Mouse (Mus musculus) embryonic fibroblast, embryonic 13.5 days (primary cell): ENCODE data around the gene Lgals9. TPM values are rescaled to one million over a fixed set of nuclear protein-coding genes. Genes with fewer than 3 reads are reported as not detected.
"Not testable (repeated sequence)": the region's sequence is repeated elsewhere in the genome, so short reads cannot be mapped to it uniquely, and the experiment has no call there.

ENCODE experiments used
- H3K27ac ChIP-seq: 2 replicates; pipeline ENCODE4 v1.5.1; 2012; ENCODE audit warnings: low read length, control low read depth, inconsistent platforms; ENCODE audit not compliant: insufficient read depth
- H3K4me1 ChIP-seq: 2 replicates; pipeline ENCODE4 v1.6.1; 2011; ENCODE audit warnings: low read length; ENCODE audit not compliant: control insufficient read depth, insufficient read depth
- H3K4me3 ChIP-seq: 2 replicates; pipeline ENCODE4 v1.5.1; 2011; ENCODE audit warnings: mild to moderate bottlenecking, control low read depth, low read length; ENCODE audit not compliant: insufficient read depth
- CTCF ChIP-seq: IDR thresholded peaks from 2 replicates; pipeline ENCODE4 v1.5.1; 2011; ENCODE audit warnings: mild to moderate bottlenecking, control low read depth, low read length, moderate library complexity, borderline replicate concordance; ENCODE audit not compliant: insufficient read depth
- POLR2A ChIP-seq: IDR thresholded peaks from 2 replicates; pipeline ENCODE4 v1.6.1; 2011; ENCODE audit warnings: low read depth, mild to moderate bottlenecking, control low read depth, low read length, moderate library complexity
- polyA plus RNA-seq: library from polyadenylated mRNA; stranded (reverse); fragments of >200 nt; gene quantifications from 2 replicates; pipeline ENCODE4 v1.2.4, GENCODE M21; 2011; ENCODE audit warnings: low read depth; ENCODE audit not compliant: missing spikeins, insufficient read length

Gene Lgals9
- polyA plus RNA-seq, 1 experiment = 71.3 TPM

GRCm38 (mm10) chr11:78999118-78999517 is 14.4 kb upstream of the Lgals9 start:
- H3K27ac ChIP-seq = no peak overlapping the region
- no peak for TF ChIP-seq CTCF
- TF ChIP-seq POLR2A = no peak
- H3K4me3 ChIP-seq = no peak overlapping the region
- H3K4me1 ChIP-seq = no peaks in the 10 kb centered on the region

GRCm38 (mm10) chr11:78990875-78991543 is 6.3 kb upstream of the Lgals9 start:
- H3K27ac ChIP-seq = not testable (repeated sequence)

DNA sequence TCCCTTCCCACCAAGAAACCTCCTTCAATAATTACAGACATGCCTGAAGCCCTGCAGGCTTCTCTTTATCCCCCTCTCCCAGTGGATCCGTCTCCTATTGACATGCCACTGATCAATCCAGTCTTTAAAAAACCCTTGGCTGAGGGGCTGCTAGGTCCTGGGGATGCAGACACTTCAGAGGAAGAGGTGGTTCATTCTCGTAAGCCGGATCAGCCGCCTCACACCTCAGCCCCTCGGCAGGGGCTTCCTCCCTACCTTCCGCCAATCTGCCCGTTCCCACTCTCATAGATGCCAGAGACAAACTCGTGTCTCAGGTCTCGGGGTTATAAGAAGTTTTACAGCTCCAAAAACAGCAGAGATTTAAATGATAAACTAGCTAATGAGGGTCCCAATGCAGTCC is 5.3 kb upstream of the Lgals9 start:
- peaks cover 1% of the 10 kb centered on the region; the same call in 1 of the 2 replicates for H3K4me1 ChIP-seq
- H3K4me3 ChIP-seq = no peak overlapping the region
- no peak overlapping the region for H3K27ac ChIP-seq
- TF ChIP-seq POLR2A (no peak), CTCF (no peak)

More at GRCm38 (mm10) chr11:78990875-78991543, 6.3 kb upstream of the Lgals9 start:
- H3K4me3 ChIP-seq, H3K4me1 ChIP-seq: not testable (repeated sequence)

GRCm38 (mm10) chr11:78989206-78989605 is 4.5 kb upstream of the Lgals9 start:
- not testable (repeated sequence) for H3K27ac ChIP-seq, H3K4me3 ChIP-seq, H3K4me1 ChIP-seq

DNA sequence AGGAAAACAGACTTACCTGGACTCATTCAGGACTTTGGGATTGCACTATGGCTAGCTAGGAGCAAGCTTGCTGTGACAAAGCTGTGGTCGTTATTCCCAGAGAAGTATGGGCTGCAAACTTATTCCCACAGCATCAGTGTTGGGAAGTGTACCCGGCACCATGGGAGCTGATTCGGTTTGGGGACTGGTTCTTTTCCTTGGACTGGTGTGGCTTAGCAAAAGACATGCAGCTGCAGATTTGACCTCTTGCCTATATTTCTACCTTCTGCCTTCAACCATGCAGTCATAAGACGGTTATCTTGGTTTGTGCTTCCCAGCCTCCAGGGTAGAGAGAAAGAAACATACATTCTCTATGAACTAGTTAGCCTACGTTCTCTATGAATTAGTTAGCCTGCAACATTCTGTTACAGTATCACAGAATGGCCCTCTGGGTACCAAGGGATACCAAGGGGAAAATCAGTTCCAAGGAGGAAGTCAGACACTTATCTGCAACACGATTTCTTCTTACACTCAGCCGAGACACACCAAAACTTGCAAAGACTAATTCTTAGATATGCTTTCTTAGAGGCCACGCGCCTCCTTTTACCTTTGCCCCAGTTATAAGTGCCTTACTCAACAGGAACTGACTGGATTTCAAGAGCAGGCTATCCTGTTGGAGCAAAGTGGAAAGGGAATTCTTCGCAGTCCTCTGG is 1.7 kb upstream of the Lgals9 start:
- Histone ChIP-seq H3K27ac (no peak overlapping the region), H3K4me1 (peaks cover 7% of the 10 kb centered on the region), H3K4me3 (no peak overlapping the region)
- TF ChIP-seq POLR2A = no peak
- TF ChIP-seq CTCF = no peak

DNA sequence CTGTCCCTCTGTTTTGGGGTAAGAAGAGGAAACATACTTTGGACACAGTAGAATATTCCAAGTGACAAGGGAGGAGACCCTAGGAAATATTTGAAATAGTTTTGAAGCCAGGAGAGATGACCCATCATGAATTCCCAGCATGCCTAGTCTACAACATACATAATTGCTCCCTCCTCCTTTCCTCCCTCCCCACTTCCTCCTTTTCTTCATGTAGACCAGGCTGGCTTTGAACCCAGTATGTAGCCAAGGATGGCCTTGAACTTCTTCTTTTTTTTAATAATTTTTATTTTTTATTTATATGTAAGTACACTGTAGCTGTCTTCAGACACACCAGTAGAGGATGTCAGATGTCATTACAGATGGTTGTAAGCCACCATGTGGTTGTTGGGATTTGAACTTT is 759 bp upstream of the Lgals9 start:
- H3K4me3 ChIP-seq = no peak overlapping the region
- no peak for TF ChIP-seq POLR2A
- no peak for TF ChIP-seq CTCF
- H3K4me1 ChIP-seq = peaks cover 7% of the 10 kb centered on the region
- 0 out of 2 replicates have a peak overlapping the region, but pooled peaks have one; percentile 12 for H3K27ac ChIP-seq

DNA sequence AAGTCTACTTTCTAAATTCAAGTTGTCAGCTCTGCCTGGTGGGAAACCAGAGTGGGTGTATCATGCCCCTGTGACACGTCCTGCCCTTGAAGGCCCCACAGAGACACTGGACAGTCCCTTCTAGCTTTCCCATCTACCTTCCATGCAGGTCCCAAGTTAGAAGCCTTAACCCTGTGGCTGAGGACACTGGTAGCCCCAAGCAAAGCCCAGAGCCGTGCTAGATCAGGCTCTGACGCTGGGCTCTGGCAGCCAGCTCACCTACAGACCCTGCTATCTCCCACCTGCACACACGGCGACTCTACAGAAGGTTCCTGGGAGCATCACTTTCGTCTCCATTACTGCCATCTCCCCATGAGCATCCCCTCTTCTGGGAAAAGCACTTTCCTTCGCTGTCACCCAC is 1.2 kb downstream of the Lgals9 start:
- no peak overlapping the region for H3K27ac ChIP-seq
- no peak for TF ChIP-seq CTCF
- TF ChIP-seq POLR2A = no peak
- peak overlapping the region; percentile 36; the same call in 1 of the 2 replicates for H3K4me3 ChIP-seq
- H3K4me1 ChIP-seq = peaks cover 7% of the 10 kb centered on the region

DNA sequence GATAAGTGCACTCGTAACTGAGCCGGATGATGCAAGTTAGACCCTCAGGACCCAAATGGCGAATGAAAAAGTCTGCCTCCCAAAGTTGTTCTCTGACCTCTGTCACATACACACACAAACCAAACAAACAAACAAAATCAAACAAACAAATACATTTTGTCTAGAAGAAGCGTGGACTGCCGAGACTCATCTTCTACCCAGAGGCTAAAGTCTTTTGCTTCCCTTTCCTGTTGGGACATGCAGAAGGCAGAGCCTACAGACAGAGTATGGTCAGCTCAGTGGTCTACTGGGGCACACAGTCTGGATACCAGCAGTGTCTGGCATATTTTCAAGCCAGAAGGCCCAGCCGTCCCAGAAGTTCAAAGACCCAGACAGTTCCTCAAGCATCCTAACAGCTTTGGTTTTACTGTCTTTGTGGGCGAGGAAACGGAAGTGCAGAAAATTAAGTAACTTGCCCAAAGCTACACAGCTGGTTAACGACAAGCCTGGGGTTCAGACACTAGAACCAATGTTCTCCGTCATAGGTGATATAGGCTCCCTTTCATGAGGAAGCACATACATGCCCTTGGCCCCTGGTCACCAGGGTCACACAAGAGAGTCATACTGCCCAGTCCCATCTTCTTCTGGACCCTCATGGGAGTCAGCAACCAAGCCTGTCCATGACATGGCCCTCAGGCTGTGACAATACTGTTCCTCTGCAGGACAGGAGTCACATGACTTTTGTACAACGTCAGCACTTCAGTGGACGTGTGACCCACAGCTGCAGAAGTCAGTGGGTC is 2.0 kb downstream of the Lgals9 start:
- Histone ChIP-seq H3K27ac (no peak overlapping the region), H3K4me3 (no peak overlapping the region), H3K4me1 (peaks cover 7% of the 10 kb centered on the region)
- TF ChIP-seq CTCF (no peak), POLR2A (no peak)

DNA sequence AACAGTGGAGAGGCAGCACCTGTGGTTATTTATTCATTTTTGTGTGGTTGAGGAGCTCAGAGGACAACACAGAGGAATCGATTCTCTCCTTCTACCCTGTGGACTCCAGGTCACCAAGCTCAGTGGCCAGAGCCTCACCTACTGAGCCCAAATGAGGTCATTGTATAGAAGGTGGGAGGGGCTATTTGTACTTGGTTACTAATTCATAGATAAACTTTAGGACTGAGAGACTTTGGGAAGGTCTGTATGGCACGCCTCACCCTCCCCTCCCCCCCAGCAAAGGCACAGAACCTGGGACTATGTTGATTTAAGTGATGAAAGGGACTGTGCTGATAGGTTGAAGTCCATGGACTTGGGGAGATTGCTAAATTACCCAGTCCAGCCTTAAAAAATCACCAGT is 2.7 kb downstream of the Lgals9 start:
- H3K27ac ChIP-seq = no peak overlapping the region

DNA sequence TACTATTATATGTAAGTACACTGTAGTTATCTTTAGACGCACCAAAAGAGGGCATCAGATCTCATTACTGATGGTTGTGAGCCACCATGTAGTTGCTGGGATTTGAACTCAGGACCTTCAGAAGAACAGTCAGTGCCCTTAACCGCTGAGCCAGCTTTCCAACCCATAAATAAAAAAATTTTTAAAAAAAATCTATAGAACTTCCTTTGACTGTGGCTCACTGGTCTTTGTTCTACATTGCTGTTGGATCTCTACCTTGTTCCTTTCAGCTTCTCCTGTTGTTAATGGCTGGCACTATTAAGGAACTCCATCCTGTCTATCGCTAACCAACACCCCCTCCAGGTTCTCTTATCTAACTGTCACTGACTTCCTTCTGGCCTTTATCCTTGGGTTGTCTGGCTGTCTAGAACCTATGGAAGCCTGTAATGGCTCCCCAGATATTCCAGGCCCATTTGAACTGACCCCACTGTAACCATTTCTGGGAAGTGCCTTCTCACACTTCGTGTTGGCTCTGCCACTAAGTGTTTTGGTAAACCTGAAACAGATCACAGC is 4.6 kb downstream of the Lgals9 start:
- H3K4me3 ChIP-seq = no peak overlapping the region
- no peak overlapping the region for H3K27ac ChIP-seq
- TF ChIP-seq CTCF (no peak), POLR2A (no peak)
- H3K4me1 ChIP-seq = peaks cover 6% of the 10 kb centered on the region

More for the DNA sequence above, 2.7 kb downstream of the Lgals9 start:
- Histone ChIP-seq H3K4me3 (no peak overlapping the region), H3K4me1 (peaks cover 7% of the 10 kb centered on the region)
- TF ChIP-seq POLR2A (no peak), CTCF (no peak)
